Mouse (Mus musculus): ENCODE measurements around the gene Scgb2b27. TPM values are rescaled to one million over a fixed set of nuclear protein-coding genes. Genes with fewer than 3 reads are reported as not detected.
"Not testable (repeated sequence)": the region's sequence is repeated elsewhere in the genome, so short reads cannot be mapped to it uniquely, and the experiment has no call there.

Scgb2b27 gene
- not detected in 2 replicates for polyA plus RNA-seq (2015; fragmentation: Nextera tagmentation; extraction: Ambion mirVana)

DNA sequence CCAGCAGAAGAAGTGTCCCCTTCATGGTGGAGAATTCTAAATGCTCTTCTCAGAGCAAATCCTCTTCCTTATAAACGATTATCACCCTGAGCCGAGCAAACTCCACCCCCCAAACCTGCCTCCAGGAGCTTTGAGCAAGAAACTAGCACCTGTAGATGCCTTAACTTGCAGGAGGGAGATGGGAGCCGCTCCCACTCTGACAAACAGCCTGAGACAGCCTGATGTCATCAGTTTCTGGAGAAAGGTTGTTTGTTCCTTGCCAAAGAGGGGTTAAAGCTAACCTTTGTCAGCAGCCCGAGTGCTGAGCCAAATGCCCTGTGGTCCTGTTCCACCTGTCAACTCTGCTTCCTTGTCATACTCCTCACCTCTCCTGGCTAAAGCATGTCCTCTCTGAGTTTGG, at the start of gene Scgb2b27:
TSS of gene Scgb2b27 (minus strand) at position 101 of the 400 bp plus-strand sequence.
- WGBS: 68% methylated on average over 4 of the region's 4 CpGs
- no peak for ATAC-seq (replicated peaks)
- no peaks in the 10 kb centered on the region for H3K36me3 ChIP-seq (replicated peaks)
- H3K27me3 ChIP-seq (replicated peaks): no peaks in the 10 kb centered on the region
- H3K4me3 ChIP-seq: no peak within 1 kb of the TSS
- no peak within 1 kb of the TSS for H3K9ac ChIP-seq
- 0 out of 2 replicates have a peak, but pooled peaks cover 18% of the 10 kb centered on the region for H3K9me3 ChIP-seq
- H3K4me1 ChIP-seq: no peaks in the 10 kb centered on the region
- no peak within 1 kb of the TSS for H3K4me2 ChIP-seq
- no peak within 1 kb of the TSS for H3K27ac ChIP-seq

DNA sequence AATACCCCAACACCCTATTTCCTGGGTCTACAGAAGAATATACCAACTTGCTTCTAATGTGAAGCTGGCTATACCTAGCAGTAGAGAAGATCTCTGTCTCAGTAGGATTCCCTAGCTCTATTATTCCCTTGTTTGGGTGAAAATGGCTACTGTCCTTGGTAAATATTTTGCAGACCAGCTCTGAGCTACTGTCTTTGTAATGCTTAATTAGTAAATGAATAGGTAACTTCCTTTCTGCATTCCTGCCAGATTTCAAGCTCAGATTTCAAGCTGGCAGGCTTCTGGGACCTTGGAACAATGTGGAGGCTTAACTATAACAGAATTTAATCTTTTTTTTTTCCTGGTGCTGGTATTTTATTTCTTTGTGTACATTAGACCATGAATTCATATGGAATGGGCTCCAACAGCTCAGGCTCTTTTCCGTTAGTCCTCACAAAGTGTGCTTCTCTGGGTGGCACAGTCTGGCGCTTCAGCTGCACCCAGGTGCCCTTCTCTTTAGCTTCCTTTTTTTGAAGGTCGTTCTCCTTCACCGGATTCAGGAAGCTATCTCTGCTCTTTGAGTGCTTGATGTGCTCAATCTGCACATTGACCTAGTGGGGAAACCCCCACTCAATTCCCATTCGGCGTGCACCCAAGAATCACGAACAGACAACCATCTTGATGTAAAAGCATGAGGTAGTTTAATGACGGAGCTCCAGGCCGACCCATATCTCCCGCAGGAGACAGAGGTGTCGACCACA, 22.5 kb upstream of the Scgb2b27 start:
- not testable (repeated sequence) for H3K4me3 ChIP-seq; H3K4me2 ChIP-seq; H3K27me3 ChIP-seq (replicated peaks); H3K27ac ChIP-seq; ATAC-seq (replicated peaks); H3K4me1 ChIP-seq; H3K9ac ChIP-seq; H3K36me3 ChIP-seq (replicated peaks)
- WGBS: 89% methylated on average over 11 of the region's 11 CpGs
- peaks cover 17% of the 10 kb centered on the region for H3K9me3 ChIP-seq

DNA sequence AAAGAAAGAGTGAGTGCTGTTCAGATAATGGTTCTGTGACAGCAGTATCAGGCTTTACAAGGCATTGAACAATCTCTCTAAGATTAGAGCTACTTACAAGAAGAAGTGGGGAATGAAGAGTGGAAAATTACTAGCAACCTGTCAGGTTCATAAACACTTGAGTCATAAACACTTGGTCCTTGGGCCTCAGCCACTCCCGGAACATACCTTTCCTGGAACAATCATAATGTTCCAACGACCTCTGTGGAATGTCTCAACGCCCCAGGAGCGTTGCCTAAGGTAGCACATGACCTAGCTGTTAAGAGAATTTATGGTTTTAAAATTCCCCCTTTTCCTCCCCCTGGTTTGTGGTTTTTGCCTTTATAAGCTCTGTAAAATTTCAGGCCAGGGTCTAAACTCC, 20.8 kb upstream of the Scgb2b27 start:
- H3K36me3 ChIP-seq (replicated peaks); ATAC-seq (replicated peaks); H3K27me3 ChIP-seq (replicated peaks); H3K9ac ChIP-seq; H3K4me3 ChIP-seq; H3K27ac ChIP-seq; H3K4me1 ChIP-seq; H3K4me2 ChIP-seq: not testable (repeated sequence)
- 89% methylated on average over 4 of the region's 4 CpGs for WGBS
- peaks cover 13% of the 10 kb centered on the region for H3K9me3 ChIP-seq

DNA sequence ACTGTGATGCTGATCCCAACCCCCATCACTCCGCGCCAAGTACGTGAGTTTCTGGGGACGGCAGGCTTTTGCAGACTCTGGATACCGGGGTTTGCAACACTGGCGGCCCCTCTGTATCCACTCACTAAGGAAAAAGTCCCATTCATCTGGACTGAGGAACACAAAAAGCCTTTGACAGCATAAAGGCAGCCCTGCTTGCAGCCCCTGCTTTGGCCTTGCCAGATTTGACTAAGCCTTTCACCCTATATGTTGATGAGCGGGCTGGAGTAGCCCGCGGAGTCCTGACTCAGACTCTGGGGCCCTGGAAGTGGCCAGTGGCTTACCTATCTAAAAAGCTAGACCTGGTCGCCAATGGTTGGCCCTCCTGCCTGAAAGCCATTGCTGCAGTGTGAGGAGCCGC, 16.3 kb upstream of the Scgb2b27 start:
- no peaks in the 10 kb centered on the region for H3K4me1 ChIP-seq
- no peak overlapping the region for H3K4me3 ChIP-seq
- H3K27ac ChIP-seq: no peak overlapping the region
- H3K27me3 ChIP-seq (replicated peaks): no peaks in the 10 kb centered on the region
- 93% methylated on average over 11 of the region's 11 CpGs for WGBS
- no peak for ATAC-seq (replicated peaks)
- no peak overlapping the region for H3K9ac ChIP-seq
- no peak overlapping the region for H3K4me2 ChIP-seq
- H3K9me3 ChIP-seq: peaks cover 6% of the 10 kb centered on the region; the same call in 1 of the 2 replicates
- no peaks in the 10 kb centered on the region for H3K36me3 ChIP-seq (replicated peaks)

DNA sequence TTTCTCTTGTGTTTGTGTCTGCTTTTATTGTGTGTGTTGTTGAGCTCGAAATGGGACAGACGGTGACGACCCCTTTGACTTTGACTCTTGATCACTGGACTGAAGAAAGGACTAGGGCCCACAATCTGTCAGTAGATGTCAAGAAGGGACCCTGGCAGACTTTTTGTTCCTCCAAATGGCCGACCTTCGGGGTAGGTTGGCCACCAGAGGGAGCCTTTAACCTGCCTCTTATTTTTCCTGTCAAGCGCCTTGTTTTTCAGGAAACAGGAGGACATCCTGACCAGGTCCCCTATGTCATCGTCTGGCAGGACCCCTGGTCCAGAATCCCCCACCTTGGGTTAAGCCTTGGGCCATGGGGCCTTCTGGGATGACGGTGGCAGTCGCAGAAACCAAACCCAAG, 13.5 kb upstream of the Scgb2b27 start:
- not testable (repeated sequence) for H3K36me3 ChIP-seq (replicated peaks); H3K27me3 ChIP-seq (replicated peaks); H3K9ac ChIP-seq; H3K4me3 ChIP-seq; H3K9me3 ChIP-seq; H3K27ac ChIP-seq; H3K4me1 ChIP-seq; H3K4me2 ChIP-seq; ATAC-seq (replicated peaks)
- 92% methylated on average over 9 of the region's 9 CpGs for WGBS

DNA sequence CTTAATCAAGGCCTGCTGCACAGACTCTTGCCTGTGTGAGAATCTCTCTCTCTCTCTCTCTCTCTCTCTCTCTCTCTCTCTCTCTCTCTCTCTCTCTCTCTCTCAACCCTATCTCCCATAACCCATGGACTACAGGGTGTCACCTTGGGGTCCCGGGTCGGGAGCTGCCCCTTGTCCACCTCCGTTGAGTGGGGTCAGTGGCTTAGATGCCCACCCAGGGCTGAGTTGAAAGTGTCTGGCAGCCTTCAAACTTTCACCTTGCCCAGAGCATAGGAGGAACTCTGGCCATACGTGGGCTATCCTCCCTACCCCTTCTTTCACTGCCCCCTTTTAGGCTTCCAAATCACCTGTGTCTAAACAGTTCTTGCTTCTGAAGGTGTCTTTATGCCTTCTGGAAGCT, 11.9 kb upstream of the Scgb2b27 start:
- WGBS: 87% methylated on average over 4 of the region's 4 CpGs

DNA sequence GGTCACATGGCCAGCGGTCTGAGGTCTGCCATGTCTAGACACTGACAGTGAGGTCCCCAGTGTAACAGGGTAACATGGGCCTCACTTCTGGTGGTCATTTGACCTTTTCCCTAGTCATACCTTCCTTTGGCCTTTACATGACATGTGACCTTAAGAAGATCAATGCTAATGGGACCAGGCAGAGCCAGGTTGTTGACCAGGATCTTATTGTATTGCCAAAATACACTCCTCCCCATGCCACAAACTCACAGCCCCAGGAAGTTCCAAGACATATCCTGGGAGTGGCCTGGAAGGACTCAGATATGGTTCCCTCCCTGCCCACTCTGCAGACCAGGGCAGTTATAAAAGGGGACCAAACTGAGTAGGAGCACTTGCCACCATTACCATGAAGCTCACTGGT, 7.4 kb upstream of the Scgb2b27 start, which contains the start of gene Scgb1b27:
TSS of gene Scgb1b27 (plus strand) at position 301 of the 400 bp plus-strand sequence.
- H3K27ac ChIP-seq; H3K27me3 ChIP-seq (replicated peaks); H3K4me3 ChIP-seq; H3K9ac ChIP-seq; ATAC-seq (replicated peaks); H3K4me2 ChIP-seq; H3K36me3 ChIP-seq (replicated peaks); H3K4me1 ChIP-seq: not testable (repeated sequence)
- H3K9me3 ChIP-seq: peaks cover 12% of the 10 kb centered on the region
- WGBS: 86% methylated on average over 1 of the region's 1 CpGs

More for the DNA sequence above, 11.9 kb upstream of the Scgb2b27 start:
- H3K36me3 ChIP-seq (replicated peaks): no peaks in the 10 kb centered on the region
- no peak overlapping the region for H3K4me2 ChIP-seq
- no peaks in the 10 kb centered on the region for H3K27me3 ChIP-seq (replicated peaks)
- H3K9ac ChIP-seq: no peak overlapping the region
- no peak overlapping the region for H3K4me3 ChIP-seq
- peaks cover 8% of the 10 kb centered on the region; the same call in 1 of the 2 replicates for H3K9me3 ChIP-seq
- no peak for ATAC-seq (replicated peaks)
- no peaks in the 10 kb centered on the region for H3K4me1 ChIP-seq
- no peak overlapping the region for H3K27ac ChIP-seq

DNA sequence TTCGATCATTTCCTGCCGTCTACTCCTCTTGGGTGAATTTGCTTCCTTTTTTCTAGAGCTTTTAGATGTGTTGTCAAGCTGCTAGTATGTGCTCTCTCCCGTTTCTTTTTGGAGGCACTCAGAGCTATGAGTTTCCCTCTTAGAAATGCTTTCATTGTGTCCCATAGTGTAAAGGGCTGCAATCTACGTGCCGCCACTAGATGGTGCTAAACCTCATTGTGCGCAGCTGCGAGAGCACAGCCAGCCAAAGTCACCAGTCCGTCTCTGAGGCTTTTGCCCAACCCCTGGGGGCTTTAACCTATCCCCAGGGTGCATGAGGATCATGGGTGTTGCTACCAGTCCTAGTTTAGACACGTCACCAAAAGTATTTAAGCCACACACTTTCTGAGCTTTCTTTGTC, 31.5 kb downstream of the Scgb2b27 start:
- not testable (repeated sequence) for H3K9ac ChIP-seq; H3K4me2 ChIP-seq; ATAC-seq (replicated peaks); H3K4me3 ChIP-seq; H3K36me3 ChIP-seq (replicated peaks); H3K27me3 ChIP-seq (replicated peaks); H3K27ac ChIP-seq; H3K4me1 ChIP-seq
- peaks cover 11% of the 10 kb centered on the region for H3K9me3 ChIP-seq
- 34% methylated on average over 8 of the region's 9 CpGs for WGBS

Other genes starting within 250 kb of the Scgb2b27 start
- not detected in 2 replicates for gene Scgb2b26, start 68.9 kb downstream of the Scgb2b27 start, polyA plus RNA-seq (2015; fragmentation: Nextera tagmentation; extraction: Ambion mirVana)
- not detected in 2 replicates for gene Scgb1b27, start 7.5 kb upstream of the Scgb2b27 start, polyA plus RNA-seq (2015; fragmentation: Nextera tagmentation; extraction: Ambion mirVana)
- not detected in 2 replicates for gene Scgb1b30, start 81.5 kb upstream of the Scgb2b27 start, polyA plus RNA-seq (2015; fragmentation: Nextera tagmentation; extraction: Ambion mirVana)
- gene Wtip, start 119.3 kb upstream of the Scgb2b27 start, polyA plus RNA-seq (2015; fragmentation: Nextera tagmentation; extraction: Ambion mirVana): 4.3 and 6.4 TPM in 2 replicates
- gene Uba2, start 155.7 kb upstream of the Scgb2b27 start, polyA plus RNA-seq (2015; fragmentation: Nextera tagmentation; extraction: Ambion mirVana): 169 and 180 TPM in 2 replicates
- 80.2 and 86.5 TPM in 2 replicates for gene Pdcd2l, start 182.7 kb upstream of the Scgb2b27 start, polyA plus RNA-seq (2015; fragmentation: Nextera tagmentation; extraction: Ambion mirVana)
- 245 and 254 TPM in 2 replicates for gene Gpi1, start 216.4 kb upstream of the Scgb2b27 start, polyA plus RNA-seq (2015; fragmentation: Nextera tagmentation; extraction: Ambion mirVana)
- 0.72 TPM in 1 of 2 replicates, not detected in the other for gene Gm6096, start 237.1 kb upstream of the Scgb2b27 start, polyA plus RNA-seq (2015; fragmentation: Nextera tagmentation; extraction: Ambion mirVana)

Measured in midbrain, embryonic 15.5 days (tissue).